Mouse (Mus musculus) embryonic facial prominence, embryonic 12.5 days (tissue): ENCODE data around the gene Rab11b. TPM values are rescaled to one million over a fixed set of nuclear protein-coding genes. Genes with fewer than 3 reads are reported as not detected.
A peak's percentile ranks its signal among the peaks of the same experiment; 100 is the strongest.

Experiments
- ATAC-seq: fragments of 200-750 bp; cut with Nextera tagmentation; 2 replicates; pipeline ENCODE4 v1.8.0; 2017; ENCODE audit not compliant: insufficient number of reproducible peaks, insufficient read depth, low FRiP score, low TSS enrichment
- H3K27ac ChIP-seq: fragments of 300-500 bp; sonication (generic); 2 replicates; pipeline ENCODE4 v1.5.1; 2016; ENCODE audit warnings: mild to moderate bottlenecking
- H3K27me3 ChIP-seq: fragments of 300-500 bp; sonication (generic); 2 replicates; pipeline ENCODE4 v1.6.1; 2016; ENCODE audit warnings: mild to moderate bottlenecking, moderate library complexity
- H3K36me3 ChIP-seq: fragments of 300-500 bp; sonication (generic); 2 replicates; pipeline ENCODE4 v1.6.1; 2016; ENCODE audit warnings: mild to moderate bottlenecking
- H3K4me1 ChIP-seq: fragments of 300-500 bp; sonication (generic); 2 replicates; pipeline ENCODE4 v1.6.1; 2016
- H3K4me2 ChIP-seq: fragments of 300-500 bp; sonication (generic); replicated peaks from 2 replicates; pipeline ENCODE4 v1.6.1; 2016; ENCODE audit warnings: mild to moderate bottlenecking, moderate library complexity
- H3K4me3 ChIP-seq: fragments of 300-500 bp; sonication (generic); 2 replicates; pipeline ENCODE4 v1.5.1; 2016; ENCODE audit warnings: mild to moderate bottlenecking
- H3K9ac ChIP-seq: fragments of 300-500 bp; sonication (generic); 2 replicates; pipeline ENCODE4 v1.6.1; 2016; ENCODE audit warnings: mild to moderate bottlenecking, moderate library complexity
- H3K9me3 ChIP-seq: fragments of 300-500 bp; sonication (generic); 2 replicates; pipeline ENCODE4 v1.6.1; 2016; ENCODE audit warnings: mild to moderate bottlenecking, moderate library complexity
- WGBS: fragments of 180-500 bp; shearing (Covaris S2); methylation state at CpG from one replicate; pipeline ENCODE4 v1.1.7; 2016; 5-methylcytosine and 5-hydroxymethylcytosine counted together
- polyA plus RNA-seq: library from polyadenylated mRNA; unstranded; fragments of >200 nt; fragmentation: Nextera tagmentation; extraction: Ambion mirVana; gene quantifications from 2 replicates; pipeline ENCODE4 v1.2.1, GENCODE M21; 2016

Gene Rab11b
- polyA plus RNA-seq, 1 experiment from 2014 or later: 367 TPM

DNA sequence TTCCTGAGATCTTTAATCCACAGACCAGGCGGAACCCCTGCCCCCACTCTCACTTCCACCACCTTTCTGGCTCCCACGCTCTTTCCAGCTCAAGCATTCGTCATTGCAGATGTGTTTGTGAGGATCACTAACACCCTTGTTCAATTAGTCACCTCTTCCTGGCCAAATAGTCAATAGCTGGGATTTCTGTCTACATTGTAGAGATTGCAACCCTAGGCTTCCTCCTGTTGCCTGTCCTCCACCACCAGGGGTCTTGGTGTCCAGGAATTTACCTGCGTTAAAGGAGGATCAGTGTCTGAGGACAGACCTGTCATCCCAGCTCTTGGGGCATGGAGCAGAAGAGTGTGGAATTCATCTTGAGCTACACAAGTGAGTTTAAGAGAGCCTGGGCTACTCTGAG lies 21.7 kb upstream of the Rab11b start:
- H3K4me2 ChIP-seq: peak overlapping the region; percentile 77
- no peaks in the 10 kb centered on the region for H3K9me3 ChIP-seq
- no peaks in the 10 kb centered on the region for H3K27me3 ChIP-seq
- no peak for ATAC-seq
- peaks cover 52% of the 10 kb centered on the region for H3K4me1 ChIP-seq
- peak overlapping the region; percentile 51; the same call in 1 of the 2 replicates for H3K4me3 ChIP-seq
- peak overlapping the region; percentile 62; the same call in 1 of the 2 replicates for H3K9ac ChIP-seq
- 47% methylated on average over 4 of the region's 4 CpGs for WGBS
- H3K36me3 ChIP-seq: peaks cover 12% of the 10 kb centered on the region
- peak overlapping the region; percentile 94; the same call in 1 of the 2 replicates for H3K27ac ChIP-seq

DNA sequence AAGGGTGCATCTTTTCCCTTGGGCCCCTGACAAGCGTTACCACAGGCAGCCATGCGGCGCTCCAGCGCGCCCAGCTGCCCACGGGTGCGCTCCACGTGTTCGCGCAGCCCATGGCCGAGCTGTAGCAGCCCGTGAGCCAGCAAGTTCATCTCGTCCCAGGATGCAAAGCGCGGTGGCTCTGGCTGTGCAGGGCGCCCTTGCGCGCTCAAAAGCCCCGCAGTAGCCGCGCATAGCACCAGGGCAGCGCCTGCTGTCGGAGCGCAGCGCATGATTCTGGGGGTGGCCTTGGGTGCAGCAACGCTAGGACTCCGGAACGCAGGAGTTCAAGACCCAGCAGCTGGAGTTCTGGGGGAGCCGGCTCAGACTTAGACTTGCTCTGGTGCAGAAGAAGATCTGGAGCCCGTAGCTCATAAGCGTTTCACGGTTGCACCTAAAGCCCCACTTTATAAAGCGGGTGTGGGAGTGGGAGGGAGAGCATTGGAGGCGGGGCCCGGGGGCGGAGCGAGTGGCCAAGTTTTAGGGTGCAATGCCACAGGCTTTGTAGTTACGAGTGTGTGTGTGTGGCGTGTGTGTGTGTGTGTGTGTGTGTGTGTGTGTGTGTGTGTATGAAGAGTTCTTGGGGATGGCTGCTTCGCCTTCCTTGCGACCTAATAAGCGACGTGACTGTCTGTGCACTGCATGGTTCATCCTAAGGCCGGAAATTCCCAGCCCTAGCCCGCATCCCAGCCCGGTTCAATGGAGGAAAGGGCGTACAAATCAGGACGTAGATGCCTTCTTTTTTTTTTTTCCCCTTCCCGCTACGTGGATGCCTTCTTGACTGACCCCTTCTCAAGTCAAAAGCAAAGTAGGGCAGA lies 21.0 kb upstream of the Rab11b start, which contains the start of gene Angptl4:
Angptl4 (minus strand) TSS at position 707 of the 854 bp plus-strand sequence.
- Histone ChIP-seq H3K4me2 (peak within 1 kb of the TSS; percentile 77), H3K9ac (peak within 1 kb of the TSS; percentile 62), H3K27ac (peak within 1 kb of the TSS; percentile 94), H3K9me3 (no peaks in the 10 kb centered on the region), H3K27me3 (no peaks in the 10 kb centered on the region), H3K4me3 (peak within 1 kb of the TSS; percentile 51), H3K4me1 (peaks cover 52% of the 10 kb centered on the region), H3K36me3 (peaks cover 19% of the 10 kb centered on the region)
- 0 out of 2 replicates have a peak, but pooled peaks have one; percentile 29 for ATAC-seq
- 1% methylated on average over 49 of the region's 50 CpGs for WGBS

DNA sequence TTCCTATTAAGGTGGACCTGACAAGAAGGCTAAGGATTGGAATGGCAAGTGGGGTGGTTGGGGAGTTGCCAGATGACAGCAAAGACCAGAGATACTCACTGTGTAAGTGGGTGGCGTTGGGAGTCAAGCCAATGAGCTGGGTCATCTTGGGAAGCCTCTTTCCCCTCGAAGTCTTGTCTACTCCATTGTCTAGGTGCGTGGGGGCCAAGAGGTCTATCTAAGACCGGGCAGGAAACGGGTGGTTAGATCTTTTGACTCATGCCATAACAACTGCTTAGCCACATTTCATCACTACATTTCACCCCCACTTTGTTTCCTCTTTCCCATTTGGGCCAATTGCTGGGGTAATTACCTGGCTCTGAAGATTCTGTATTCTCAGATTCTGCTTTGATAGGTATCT lies 20.1 kb upstream of the Rab11b start:
- no peaks in the 10 kb centered on the region for H3K27me3 ChIP-seq
- peak overlapping the region; percentile 94 for H3K27ac ChIP-seq
- peak overlapping the region; percentile 51 for H3K4me3 ChIP-seq
- H3K9ac ChIP-seq: 0 out of 2 replicates have a peak overlapping the region, but pooled peaks have one; percentile 62
- H3K9me3 ChIP-seq: no peaks in the 10 kb centered on the region
- 80% methylated on average over 5 of the region's 5 CpGs for WGBS
- no peak for ATAC-seq
- H3K4me2 ChIP-seq: peak overlapping the region; percentile 77
- H3K4me1 ChIP-seq: peaks cover 52% of the 10 kb centered on the region
- H3K36me3 ChIP-seq: peaks cover 27% of the 10 kb centered on the region

DNA sequence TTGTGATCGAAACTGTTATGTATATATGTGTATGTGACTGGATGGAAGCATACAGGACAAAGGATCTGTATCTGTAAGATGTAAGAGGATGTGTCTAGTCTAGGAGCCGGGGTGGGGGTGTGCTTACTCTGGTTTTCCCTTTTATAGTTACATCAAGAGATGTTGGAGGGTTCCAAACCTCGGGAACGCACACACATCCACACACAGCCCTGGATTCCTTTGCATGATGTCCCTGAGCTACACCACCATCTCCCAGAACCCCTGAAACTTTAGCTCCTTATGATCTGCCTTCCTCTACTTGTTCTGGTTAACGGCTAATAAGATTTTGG lies 19.6 kb upstream of the Rab11b start:
- Histone ChIP-seq H3K4me1 (peaks cover 52% of the 10 kb centered on the region), H3K4me3 (peak overlapping the region; percentile 51), H3K9me3 (no peaks in the 10 kb centered on the region), H3K27me3 (no peaks in the 10 kb centered on the region), H3K4me2 (peak overlapping the region; percentile 77), H3K9ac (no peak overlapping the region), H3K27ac (peak overlapping the region; percentile 94), H3K36me3 (peaks cover 32% of the 10 kb centered on the region)
- 58% methylated on average over 5 of the region's 5 CpGs for WGBS
- no peak for ATAC-seq

DNA sequence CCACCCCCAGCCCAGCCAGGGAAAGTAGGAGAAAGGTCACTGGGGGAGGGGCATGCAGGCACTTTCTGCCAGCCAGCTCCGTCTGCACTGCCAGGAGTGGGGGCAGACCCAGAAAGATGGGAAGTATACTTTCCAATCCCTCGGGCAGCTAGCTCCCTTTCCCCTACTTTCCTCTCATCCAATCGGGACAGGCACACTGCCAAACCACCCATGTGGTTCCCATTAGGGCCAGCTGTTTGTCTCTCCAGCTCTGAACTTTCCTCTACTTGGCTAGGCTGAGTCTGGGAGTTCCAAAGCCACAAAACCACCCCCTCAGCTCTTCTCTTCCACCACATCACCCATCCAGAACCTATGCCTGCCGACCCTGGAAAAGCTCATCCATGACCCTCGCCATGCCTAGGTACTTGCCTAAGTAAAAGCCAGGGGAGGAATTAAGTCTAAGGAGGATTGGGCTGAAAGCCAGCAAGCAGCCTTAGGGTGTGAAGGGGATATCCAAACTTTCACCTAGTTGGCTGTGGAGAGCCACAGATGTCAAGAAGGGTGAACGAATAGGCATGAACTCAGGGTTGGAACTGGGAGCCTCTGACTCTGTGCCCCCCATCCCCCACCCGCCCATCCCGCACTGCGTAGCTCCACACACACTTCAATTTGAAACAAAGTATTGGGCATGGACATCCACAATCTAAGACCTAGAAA lies 19.1 kb upstream of the Rab11b start:
- Histone ChIP-seq H3K27ac (peak overlapping the region; percentile 94), H3K4me3 (peak overlapping the region; percentile 51), H3K27me3 (no peaks in the 10 kb centered on the region), H3K9me3 (no peaks in the 10 kb centered on the region), H3K9ac (no peak overlapping the region), H3K4me1 (peaks cover 52% of the 10 kb centered on the region), H3K4me2 (peak overlapping the region; percentile 77), H3K36me3 (peaks cover 37% of the 10 kb centered on the region)
- 29% methylated on average over 9 of the region's 9 CpGs for WGBS
- ATAC-seq: peak; percentile 92

DNA sequence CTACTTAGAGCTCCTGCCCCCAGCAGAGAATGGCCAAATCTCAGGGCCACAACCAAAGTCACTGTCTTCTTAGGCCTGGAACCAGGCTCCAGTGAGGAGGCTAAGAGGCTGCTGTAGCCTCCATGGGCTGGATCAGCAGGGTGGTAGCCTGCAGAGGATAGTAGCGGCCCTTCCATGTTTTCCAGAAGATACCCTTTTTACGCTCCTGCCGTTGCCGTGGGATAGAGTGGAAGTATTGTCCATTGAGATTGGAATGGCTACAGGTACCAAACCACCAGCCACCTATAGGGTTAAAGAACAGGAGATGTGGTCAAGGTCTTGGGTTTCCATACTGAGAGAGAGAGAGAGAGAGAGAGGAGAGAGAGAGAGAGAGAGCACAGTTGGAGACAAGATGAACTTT lies 15.0 kb upstream of the Rab11b start:
- 93% methylated on average over 4 of the region's 4 CpGs for WGBS
- Histone ChIP-seq H3K9me3 (no peaks in the 10 kb centered on the region), H3K9ac (no peak overlapping the region)

DNA sequence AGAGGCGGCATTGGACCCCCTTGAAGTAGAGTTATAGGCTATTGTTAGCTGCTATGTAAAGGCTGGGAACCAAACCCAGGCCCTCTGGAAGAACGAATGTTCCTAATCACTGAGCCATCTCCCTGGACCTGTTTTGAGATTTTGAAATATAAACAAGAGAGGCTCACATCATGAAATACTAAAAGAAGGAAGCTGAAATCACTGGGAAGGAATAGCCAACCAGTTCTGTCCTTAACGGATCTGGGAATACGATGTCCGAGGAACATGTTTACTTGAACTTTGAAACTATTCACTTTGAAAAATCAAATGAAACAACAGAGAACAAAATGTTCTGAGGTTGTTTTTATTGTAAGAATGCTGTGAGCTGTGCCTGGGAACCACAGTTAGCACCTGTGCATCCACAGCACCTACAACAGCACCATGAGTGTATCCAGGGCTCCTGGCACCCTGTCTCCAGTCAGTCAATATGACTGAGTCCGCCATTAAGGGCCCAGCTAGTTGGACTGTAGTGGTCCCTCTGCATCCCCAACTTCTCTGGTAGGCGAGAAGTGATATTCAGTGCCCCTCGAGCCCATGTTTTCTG lies 14.3 kb upstream of the Rab11b start:
- peaks cover 39% of the 10 kb centered on the region for H3K36me3 ChIP-seq
- peaks cover 16% of the 10 kb centered on the region for H3K4me1 ChIP-seq
- H3K4me2 ChIP-seq: no peak overlapping the region
- H3K27ac ChIP-seq: no peak overlapping the region
- H3K9me3 ChIP-seq: no peaks in the 10 kb centered on the region
- H3K4me3 ChIP-seq: no peak overlapping the region
- no peaks in the 10 kb centered on the region for H3K27me3 ChIP-seq
- WGBS: 89% methylated on average over 8 of the region's 8 CpGs
- ATAC-seq: no peak
- no peak overlapping the region for H3K9ac ChIP-seq

More for the DNA sequence above, 15.0 kb upstream of the Rab11b start:
- no peak for ATAC-seq
- Histone ChIP-seq H3K27ac (no peak overlapping the region), H3K4me1 (peaks cover 22% of the 10 kb centered on the region), H3K4me3 (no peak overlapping the region), H3K4me2 (no peak overlapping the region), H3K27me3 (no peaks in the 10 kb centered on the region), H3K36me3 (peaks cover 39% of the 10 kb centered on the region)

DNA sequence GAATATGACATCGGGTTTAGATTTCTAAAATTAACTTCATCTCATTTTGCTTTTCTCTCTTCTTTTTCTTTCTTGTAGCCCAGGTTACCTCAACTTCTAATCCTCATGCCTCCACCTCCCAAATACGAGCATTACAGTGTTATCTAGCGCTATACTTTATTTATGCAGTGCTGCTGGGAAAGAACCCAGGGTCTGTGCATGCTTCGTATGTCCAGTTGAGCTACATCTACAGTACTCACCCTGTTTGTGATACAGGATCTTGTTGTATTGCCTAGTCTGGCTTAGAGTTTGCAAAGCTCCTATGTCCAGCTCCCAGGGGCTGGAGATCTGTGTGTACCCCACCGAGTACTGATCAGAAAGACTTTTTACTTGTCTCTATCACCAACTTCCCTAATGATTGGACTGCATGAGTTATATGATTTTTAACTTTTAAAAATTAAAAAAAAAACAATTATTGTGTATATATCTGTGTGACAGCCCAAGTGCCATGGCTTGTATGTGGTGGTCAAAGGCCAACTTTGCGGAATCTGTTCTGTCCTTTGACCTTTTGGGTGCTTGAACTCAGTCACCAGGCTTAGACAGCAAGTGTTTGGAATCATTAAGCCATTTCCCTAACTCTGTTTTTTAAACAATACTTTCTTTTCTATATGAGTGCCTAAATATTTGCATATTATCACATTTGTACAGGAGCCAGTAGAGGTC lies 13.7 kb upstream of the Rab11b start:
- H3K4me2 ChIP-seq: no peak overlapping the region
- H3K9me3 ChIP-seq: no peaks in the 10 kb centered on the region
- H3K27ac ChIP-seq: no peak overlapping the region
- H3K9ac ChIP-seq: no peak overlapping the region
- H3K4me1 ChIP-seq: peaks cover 12% of the 10 kb centered on the region
- H3K4me3 ChIP-seq: no peak overlapping the region
- 89% methylated on average over 6 of the region's 6 CpGs for WGBS
- H3K27me3 ChIP-seq: no peaks in the 10 kb centered on the region
- no peak for ATAC-seq
- peaks cover 39% of the 10 kb centered on the region for H3K36me3 ChIP-seq

DNA sequence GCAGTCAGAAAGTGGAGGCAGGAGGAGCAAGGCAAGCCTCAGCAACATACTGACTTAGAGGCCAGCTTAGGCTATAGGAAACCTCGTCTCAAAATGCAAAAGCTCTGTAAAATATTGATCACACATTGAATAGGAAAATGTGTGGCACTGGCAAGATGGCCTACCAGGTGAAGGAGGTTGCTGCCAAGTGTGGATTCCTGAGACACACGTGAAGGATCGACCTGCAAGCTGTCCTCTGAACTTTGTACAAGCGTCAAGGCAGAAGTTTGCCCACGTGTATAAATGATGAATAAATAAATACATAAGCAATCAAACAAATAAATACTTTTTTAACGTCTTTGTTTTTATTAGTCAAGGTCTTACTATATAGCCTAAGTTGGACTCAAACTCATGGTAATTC lies 13.1 kb upstream of the Rab11b start:
- Histone ChIP-seq H3K4me3 (no peak overlapping the region), H3K27ac (no peak overlapping the region), H3K9ac (no peak overlapping the region), H3K36me3 (peaks cover 39% of the 10 kb centered on the region), H3K4me2 (no peak overlapping the region), H3K27me3 (no peaks in the 10 kb centered on the region), H3K9me3 (no peaks in the 10 kb centered on the region), H3K4me1 (peaks cover 6% of the 10 kb centered on the region)
- 85% methylated on average over 6 of the region's 6 CpGs for WGBS
- ATAC-seq: no peak

DNA sequence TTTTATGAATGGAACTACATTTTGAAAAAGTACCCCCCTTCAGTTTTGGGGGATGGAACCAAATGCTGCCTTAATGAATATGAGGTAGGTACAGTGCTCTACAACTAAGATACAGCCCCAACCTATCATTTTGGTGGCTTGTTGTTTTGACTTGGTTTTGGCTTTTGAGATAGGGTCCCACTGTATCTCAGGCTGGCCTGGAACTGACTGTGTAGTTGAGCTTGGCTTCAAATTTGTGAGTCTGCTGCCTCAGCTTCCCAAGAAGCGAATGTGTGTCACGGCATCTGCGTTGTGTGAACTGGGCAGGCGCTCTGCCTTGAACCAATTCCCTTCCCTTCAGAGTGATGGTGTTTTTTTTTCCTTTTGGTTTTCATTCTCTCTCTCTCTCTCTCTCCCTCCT lies 11.3 kb upstream of the Rab11b start:
- H3K36me3 ChIP-seq: peaks cover 22% of the 10 kb centered on the region
- no peaks in the 10 kb centered on the region for H3K4me1 ChIP-seq
- no peak overlapping the region for H3K4me3 ChIP-seq
- no peak overlapping the region for H3K9ac ChIP-seq
- WGBS: 88% methylated on average over 4 of the region's 4 CpGs
- no peaks in the 10 kb centered on the region for H3K27me3 ChIP-seq
- H3K4me2 ChIP-seq: no peak overlapping the region
- H3K9me3 ChIP-seq: no peaks in the 10 kb centered on the region
- no peak overlapping the region for H3K27ac ChIP-seq
- ATAC-seq: no peak

DNA sequence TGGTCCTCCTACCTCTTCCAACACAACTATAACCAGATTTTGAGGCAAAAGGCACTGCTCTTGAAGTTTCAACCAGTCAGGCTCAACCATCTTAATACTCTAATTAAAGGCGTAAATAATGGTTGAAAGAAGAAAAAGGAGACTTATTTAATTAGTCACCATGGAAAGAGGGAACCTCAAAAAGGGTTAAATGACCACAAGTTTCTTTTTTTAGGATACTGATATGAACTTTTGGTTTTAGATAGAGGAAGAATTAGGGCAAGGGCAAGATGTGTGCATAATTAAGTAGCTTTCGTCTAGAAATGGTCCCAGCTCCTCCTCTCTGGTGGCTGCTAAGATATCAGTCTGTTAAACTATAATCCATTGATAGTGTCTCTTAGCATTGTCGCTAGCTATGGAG lies 6.1 kb upstream of the Rab11b start:
- Histone ChIP-seq H3K4me1 (no peaks in the 10 kb centered on the region), H3K4me2 (no peak overlapping the region), H3K9ac (no peak overlapping the region), H3K36me3 (no peaks in the 10 kb centered on the region), H3K27ac (no peak overlapping the region), H3K4me3 (no peak overlapping the region), H3K9me3 (no peaks in the 10 kb centered on the region), H3K27me3 (no peaks in the 10 kb centered on the region)
- no peak for ATAC-seq
- WGBS: 76% methylated on average over 3 of the region's 3 CpGs
